Mouse (Mus musculus): Measurements from ENCODE around the gene Btbd3.
"Not testable (repeated sequence)": the region's sequence is repeated elsewhere in the genome, so short reads cannot be mapped to it uniquely, and the experiment has no call there.

Btbd3 gene

DNA sequence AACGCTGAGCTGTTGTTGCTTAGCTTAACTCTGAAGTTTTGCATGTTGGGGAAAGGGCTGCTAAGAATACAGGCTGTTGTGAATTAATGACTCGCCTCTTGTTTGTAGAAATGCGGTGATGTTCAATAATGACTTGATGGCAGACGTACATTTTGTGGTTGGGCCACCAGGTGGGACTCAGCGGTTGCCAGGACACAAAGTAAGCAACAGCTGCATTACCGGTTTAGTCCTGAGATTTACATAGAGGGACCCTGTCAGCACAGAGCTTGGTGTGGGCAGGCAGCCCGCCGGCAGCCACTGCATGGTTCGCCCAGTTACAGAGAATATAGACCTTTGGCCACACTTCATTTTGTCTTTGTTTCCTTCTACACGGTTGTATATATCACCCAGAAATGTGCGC, 23.3 kb downstream of the Btbd3 start:
- DNase-seq (ENCODE audit: low spot score) = no peak

DNA sequence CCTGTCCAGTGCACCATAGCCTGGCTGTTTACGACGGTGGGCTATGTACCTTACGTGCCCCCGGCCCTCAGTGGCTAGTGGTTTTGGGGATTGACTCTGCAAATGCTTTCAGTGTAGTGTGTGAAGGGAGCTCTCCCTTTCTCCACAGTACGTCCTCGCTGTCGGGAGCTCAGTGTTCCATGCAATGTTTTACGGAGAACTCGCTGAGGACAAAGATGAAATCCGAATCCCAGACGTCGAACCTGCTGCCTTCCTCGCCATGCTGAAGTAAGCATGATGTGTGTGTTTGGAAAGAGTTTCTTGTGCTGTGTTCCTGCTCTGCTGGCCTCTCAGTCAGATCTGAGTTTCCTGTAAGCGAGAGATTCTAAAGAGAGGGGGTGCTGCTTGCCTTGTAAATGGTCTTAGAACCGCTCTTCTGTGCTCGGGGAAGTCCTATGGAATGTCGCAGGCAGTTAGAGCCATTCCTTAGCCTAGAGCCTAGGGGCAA, 23.9 kb downstream of the Btbd3 start:
- DNase-seq (ENCODE audit: low spot score) = no peak

DNA sequence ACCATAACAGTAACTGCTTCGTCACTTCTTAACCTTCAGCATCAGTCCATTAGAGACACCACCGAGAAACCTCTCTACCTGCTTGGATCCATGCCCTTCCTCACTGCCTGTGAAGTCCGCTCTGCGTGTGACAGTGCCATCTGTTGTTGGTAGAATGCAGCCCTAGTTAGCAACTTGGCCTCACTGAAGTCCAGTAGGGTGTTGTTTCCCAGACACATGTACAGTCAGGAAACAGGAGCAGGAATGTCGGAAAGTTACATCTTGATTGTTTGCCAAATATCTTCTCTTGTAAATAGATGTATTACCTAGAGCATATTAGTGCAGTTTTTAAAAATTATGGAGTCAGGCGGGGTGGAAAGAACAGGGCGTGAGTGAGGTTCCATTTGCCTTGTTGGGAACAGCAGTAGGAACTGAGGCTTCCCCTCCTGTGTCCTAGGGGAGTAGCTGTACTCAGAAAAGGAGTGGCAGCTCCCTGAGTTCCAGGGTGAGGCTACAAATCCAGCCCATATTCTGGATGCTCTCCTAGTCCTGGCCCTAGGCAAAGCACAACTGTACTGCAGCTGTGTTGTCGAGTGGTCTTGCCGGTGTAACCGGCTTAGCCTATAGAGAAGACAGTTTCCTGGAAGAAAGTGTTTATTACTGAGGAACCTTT, 25.3 kb downstream of the Btbd3 start:
- DNase-seq (ENCODE audit: low spot score) = no peak

DNA sequence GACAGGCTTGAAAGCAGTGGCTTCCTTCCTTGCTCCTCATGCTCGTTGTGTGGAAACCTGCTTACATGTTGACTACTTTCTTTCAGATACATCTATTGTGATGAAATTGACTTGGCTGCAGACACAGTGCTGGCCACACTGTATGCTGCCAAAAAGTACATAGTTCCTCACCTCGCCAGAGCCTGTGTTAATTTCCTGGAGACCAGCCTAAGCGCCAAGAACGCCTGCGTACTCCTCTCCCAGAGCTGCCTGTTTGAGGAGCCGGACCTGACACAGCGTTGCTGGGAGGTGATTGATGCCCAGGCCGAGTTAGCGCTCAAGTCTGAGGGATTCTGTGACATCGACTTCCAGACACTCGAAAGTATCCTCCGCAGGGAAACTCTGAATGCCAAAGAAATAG, 27.0 kb downstream of the Btbd3 start:
- DNase-seq (ENCODE audit: low spot score) = no peak

DNA sequence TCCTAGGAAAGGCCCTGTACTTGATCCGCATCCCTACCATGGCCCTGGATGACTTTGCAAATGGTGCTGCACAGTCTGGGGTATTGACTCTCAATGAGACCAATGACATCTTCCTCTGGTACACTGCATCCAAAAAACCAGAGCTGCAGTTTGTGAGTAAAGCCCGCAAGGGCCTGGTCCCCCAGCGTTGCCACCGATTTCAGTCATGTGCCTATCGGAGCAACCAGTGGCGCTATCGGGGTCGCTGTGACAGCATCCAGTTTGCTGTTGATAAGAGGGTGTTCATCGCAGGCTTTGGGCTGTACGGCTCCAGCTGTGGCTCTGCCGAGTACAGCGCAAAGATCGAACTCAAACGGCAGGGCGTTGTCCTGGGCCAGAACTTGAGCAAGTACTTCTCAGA, 27.5 kb downstream of the Btbd3 start:
- DNase-seq (ENCODE audit: low spot score) = no peak

DNA sequence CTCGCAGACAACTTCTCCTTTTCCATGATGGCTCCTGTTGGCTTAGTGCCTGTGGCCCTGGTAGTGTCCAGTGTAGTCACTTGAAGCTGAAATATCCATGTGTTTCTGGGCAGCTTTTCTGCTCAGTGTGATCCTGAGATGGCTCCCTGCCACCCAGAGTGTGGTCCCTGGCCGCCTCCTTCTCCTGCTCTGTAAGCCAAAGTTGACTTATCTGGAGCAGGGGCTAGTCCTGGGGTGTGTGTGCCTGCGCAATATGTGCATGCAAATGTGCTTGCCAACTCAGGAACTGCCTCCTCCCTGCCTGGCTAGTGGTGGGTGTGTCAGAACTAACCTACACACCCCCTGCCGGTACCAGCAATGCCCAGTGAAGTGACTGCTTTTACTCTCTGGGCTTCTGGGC, 29.4 kb downstream of the Btbd3 start:
- no peak for DNase-seq (ENCODE audit: low spot score)

DNA sequence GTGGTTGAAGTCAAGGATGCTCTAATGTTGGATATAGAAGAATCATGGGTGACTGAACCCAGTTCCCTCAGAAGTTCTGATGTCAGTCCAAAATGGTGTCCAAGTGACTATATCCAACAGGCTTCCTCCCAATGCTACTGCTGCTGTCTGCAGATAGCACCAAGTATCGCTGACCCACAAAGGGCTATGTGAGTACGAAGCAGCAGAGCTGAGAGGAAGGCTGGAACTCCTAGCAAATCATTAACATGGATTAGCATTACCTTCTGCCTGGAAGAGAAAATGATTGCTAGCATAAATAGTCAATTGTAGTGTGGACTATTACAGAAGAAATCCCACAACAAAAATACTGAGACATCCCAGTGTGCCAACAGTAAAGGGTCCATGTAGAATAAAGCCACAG, 33.8 kb downstream of the Btbd3 start:
- no peak for DNase-seq (ENCODE audit: low spot score)

DNA sequence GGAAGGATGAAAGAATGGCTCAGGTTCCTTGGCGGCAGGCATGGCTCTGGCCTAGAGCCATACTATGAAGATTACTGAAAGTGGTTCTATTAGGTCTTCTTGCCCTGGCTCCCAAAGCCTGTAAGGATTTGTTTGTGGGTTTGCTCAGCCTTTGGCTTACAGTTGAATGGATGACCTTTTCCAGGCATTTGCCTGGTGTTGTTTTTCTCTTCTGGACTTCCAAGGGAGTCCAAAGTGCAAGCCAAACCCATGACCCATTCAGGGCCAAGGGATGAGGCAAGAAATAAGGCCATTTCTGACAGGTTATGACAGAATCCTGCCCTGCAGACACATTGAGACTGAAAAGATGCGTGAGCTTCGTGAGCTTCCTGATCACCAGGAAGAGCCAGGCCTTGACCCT, 37.9 kb downstream of the Btbd3 start:
- no peak for DNase-seq (ENCODE audit: low spot score)

DNA sequence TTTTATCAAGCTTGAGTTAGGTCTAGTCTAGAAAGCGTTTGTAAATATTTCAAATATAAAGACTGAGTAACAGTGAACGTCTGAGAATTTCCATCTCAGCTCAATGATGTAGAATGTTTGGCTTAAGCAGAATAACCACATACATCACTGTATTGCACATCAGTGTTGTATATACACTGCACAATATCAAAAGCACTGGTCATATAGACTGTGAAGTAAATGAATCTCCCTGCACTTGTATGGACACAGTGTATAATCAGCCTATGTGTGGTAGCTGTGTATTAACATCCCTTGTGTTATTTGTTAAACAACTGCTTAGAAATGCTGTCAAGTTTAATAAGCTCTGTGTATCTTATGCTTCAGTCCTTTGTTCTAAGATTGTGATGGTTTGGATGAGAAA, 49.9 kb downstream of the Btbd3 start:
- DNase-seq (ENCODE audit: low spot score) = no peak

DNA sequence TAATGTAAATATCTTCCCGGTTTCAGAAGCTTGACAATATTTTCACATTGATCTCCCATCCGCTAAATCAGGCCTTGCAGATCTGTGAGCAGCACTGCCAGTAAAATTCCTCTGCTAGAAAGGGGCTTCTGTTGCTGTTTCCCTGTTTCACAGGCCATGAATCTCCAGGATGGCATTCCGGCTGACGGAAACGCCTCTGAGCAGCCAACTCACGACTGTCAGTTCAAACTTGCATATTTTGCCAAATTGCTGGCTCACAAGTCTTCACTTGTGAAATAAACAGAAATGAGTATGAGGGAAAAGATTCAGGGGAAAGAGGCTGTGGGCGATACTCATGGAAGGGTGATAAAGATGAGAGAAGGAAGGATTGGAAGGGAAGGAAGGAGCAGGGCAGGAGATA, 59.3 kb downstream of the Btbd3 start:
- DNase-seq (ENCODE audit: low spot score) = no peak

DNA sequence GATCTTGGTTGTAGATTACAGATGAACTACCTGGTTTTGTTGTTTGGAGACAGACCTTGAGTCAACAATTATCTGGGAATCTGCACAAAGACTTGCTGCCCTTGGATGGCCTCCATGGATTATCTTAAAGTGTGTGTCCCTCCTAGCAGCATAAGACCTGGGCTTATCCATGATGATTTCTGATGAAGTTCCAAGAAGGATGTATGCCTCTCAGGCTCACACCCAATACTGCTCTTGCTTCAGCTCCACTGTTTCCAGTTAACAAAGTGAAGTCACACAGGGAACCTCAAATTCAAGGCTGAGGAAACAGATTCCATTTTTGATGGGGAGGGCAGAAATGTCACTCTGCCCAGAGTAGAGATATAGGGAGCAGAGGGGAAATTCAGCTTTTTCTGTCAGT, 64.0 kb downstream of the Btbd3 start:
- no peak for DNase-seq (ENCODE audit: low spot score)

DNA sequence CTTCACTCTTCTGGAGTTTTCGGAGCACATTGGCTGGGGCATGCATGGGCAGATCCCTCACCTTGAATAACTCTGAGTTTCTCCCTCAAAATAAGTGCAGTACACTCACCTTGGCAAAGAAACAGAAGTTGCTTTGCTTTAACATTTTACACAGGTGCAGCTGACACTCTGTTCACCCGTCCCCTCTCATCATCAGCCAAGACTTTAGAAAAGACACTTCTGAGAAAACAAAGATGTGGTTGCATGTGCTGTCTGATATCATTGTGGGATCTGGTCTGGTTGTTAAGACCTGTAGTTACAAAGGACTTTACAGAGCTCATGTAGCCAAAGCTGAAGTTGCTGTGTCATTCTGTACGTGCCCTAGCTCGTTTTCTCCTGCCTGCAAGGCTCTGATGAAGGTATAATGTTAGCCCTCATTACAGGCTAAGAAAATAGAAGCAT, 64.7 kb downstream of the Btbd3 start:
- DNase-seq (ENCODE audit: low spot score) = no peak

DNA sequence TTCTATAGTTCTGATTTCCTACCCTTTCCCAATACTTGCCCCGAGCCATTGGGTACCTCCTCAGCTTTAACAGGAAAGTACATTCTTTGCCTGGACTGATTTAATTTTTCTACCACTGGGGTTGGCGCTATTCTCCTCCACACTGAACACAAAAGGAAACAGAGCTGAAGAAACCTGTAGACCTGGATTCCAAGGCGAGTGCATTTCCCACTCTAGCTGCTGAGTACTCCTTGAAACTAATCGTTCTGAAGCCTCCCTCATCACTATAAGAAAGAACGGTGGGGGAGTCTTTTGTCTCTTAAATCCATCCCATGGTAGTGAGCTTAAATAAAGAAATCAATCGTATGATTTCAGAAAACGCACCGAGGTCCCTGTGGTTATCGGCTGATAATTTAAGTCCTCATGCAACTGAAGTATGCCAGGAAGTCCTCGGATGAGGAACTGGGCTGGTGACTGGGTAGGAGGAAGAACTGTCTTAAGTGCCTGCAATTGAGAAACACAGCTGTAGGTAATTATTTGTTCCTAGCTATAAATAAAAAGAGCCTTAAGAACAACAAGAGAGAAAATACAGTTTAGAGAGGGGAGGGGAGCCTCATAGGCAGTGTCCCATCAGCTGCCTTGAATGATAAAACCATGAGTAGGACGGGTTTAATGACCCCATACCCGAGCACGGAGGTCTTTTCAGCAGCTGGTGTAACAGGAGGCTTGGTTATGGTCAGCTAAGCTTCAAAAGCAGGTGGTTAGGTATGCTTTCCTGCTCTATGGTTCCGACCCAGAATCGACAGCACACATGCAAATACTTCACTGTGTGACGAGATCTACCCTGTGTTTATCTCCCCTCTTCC, 66.1 kb downstream of the Btbd3 start:
- no peak for DNase-seq (ENCODE audit: low spot score)

DNA sequence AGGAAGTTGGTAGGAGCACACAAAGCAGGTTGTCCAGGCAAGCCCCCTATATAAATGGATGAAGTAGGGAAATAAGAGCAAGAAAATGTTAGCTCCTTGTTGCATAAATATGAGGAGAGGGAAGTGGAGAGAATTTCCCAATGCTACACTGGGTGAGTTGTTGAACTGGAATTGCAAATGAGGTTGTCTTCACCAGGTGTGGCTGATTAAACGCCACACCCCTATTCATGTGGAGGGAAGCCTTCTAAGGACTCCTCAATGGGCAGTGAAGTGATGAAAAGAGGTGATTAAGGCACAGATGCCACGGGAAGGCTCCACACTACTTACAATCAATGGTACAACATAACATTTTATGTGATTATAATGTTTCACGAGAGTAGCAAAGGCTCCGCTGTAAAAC, 70.0 kb downstream of the Btbd3 start:
- no peak for DNase-seq (ENCODE audit: low spot score)

DNA sequence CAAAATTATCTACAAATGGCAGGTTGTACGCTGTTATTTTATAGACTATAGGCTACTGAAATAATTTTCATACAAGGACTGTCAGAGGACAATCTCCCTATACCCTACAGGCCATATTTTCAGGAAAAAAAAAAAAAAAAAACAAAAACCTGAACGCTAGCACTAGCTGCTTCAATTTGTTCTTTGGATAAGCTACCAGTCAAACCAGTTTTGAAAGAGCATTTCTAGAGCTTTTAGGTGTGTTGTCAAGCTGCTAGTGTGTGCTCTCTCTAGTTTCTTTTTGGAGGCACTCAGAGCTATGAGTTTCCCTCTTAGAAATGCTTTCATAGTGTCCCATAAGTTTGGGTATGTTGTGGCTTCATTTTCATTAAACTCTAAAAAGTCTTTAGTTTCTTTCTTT, 77.8 kb downstream of the Btbd3 start:
- DNase-seq (ENCODE audit: low spot score) = not testable (repeated sequence)

DNA sequence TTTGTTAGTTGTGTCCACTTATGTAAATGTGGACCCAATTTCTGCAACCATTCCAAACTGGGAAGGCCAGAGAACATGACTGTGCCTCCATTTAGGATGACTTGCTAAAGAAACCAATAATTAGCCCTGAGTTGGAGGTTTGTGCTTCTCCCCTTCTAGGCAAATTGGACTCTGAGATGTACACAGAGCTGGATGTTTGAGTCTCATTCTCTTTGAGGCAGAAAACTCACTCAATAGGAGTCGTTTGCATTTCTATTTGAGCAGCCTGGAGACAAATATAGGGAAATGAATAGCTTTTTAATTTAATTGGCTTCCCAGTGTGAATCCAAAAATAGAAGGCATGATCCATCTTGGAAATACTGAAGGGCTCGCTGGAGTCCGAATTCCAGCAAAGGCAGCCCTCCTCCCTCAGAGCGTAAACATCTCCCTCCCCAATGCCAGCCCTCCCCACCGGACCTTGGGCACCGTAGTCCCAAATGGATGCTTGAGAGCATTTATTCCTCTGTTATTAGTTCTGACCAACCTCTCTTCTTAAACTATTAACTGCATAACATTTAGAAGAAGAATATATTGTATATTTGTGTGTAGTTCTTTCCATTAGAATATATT, 81.6 kb downstream of the Btbd3 start:
- DNase-seq (ENCODE audit: low spot score) = no peak

DNA sequence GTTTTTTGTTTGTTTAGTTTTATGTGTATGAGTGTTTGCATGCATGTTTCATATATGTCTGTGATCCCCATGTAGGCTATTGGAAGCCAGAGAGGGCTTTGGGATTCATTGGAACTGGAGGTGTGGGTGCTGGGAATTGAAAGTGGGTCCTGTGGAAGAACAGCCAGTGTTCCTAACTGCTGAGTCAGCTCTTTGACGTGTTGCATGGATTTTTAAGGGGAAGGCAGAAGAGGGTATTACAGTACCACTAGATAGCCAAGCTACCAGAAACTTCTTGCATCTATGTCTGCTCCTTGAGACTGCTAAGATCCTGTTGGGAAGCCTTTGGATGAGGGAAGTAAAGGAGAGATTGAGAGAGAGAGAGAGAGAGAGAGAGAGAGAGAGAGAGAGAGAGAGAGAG, 82.2 kb downstream of the Btbd3 start:
- DNase-seq (ENCODE audit: low spot score) = no peak

DNA sequence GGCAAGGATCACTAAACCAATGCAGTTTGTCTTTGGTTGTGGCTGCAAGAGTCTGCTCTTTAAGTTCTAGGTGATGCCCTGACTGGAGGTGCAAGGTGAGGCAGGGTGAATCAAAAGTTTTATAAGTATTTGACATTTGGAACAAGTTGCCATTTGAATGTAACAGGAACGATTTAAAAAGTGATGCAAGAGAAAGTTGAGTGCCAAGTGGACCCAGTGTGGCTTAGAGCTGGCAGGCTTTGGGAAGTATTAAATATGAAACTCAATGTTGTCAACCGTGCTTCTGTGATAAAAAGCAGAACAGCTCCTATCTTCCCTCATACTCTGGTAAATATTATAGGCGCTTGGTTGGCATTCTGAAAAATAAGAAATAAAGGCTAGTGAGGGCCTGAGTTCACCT, 99.0 kb downstream of the Btbd3 start:
- no peak for DNase-seq (ENCODE audit: low spot score)

DNA sequence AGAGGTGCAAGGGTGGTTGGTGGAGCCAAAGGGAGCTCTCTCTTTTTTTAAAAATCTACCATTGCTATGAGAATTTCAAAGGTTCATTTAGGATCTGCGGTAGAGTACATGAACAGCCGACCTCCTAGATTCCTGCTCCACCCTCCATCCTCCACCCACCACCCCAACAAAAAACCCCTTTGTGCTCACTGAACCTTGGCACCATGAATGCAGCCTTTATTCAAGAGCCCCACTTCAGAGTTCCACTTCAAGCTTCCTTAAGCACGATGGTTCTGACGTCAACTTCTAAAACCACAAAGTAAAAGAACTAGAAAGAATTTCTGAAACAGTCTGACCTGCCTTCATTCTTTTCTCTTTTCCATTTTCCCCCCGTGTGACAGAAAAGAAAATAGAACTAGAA, 106.1 kb downstream of the Btbd3 start:
- no peak for DNase-seq (ENCODE audit: low spot score)

DNA sequence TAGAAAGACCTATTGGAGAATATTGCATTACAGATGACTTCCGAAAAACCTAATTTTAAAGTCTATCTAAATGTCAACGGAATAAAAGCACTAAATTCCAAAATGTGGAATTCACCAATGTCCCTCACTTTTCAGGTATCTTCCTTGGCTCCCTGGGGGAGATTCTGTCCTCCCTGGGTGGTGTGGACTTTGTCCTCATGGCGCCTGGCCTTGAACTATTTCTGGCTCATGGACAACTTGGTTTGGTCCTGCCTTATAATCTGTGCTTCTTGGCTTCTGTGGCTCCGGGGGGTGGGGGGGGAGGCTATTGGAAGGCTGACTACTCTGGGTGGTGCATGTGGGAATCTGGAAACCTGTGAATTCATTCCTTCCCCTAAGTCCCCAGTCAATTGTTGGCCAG, 109.0 kb downstream of the Btbd3 start:
- no peak for DNase-seq (ENCODE audit: low spot score)

DNA sequence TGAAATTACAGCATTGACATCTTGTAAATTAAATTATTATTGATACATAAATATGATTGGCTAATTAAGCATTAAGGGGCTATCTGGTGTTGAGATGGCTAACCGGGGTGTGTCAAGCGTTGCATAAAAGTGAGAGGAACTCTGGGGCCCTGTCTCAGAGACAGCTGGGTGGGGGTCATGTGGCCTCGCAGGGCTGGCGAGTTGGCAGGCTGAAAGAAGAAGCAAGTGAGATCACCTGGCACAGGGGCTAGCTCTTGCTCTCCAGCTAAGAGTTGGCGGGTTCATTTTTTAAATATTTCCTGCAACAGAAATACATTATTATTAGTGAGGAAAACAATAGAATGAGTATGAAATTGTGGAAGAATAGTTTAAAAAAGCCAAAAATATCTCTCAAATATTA, 118.2 kb downstream of the Btbd3 start:
- DNase-seq (ENCODE audit: low spot score) = no peak

DNA sequence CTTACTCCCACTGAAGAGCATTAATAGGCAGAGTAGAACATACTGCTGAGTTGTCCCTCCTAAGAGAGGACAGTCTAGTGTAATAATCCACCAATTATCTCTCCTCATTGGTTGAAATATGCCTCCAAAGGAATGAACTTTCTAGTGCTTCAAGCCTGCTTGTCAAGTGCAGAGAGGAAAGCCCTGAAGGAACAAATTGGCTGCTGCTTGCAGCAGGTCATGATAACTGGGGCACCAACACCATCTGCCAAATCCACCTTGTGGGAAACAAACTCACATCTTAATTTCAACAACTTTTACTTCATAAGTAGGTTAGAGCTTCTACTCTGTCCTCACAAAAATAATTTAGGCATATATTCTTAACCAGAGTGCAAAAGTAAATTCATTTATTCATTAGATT, 122.5 kb downstream of the Btbd3 start:
- DNase-seq (ENCODE audit: low spot score) = no peak

DNA sequence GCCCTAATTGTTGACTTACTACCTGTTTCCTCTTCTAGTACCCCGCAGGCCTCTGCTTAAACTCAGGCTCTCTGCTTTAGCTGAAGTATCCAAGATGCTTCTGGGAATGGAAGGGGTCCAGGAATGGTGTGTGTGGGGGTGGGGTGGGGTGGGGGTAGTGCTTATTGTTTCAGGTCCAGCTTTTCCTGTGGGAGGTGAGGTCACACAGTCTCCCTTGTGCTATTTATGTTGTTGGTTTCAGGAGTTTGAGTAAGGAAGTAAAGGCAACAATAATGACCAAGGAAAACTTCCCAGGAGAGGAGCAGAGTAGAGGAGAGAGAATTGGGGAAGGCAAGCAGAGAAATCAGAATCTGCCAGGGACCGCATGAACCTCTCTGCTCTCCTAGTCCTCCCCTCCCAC, 128.4 kb downstream of the Btbd3 start:
- no peak for DNase-seq (ENCODE audit: low spot score)

Measured in ovary, postnatal 14 days (tissue).